Mouse (Mus musculus): ENCODE measurements around the gene Naa40. TPM values are rescaled to one million over a fixed set of nuclear protein-coding genes. Genes with fewer than 3 reads are reported as not detected.

Gene Naa40
- 33.1 and 34.2 TPM in 2 replicates for total RNA-seq (2021)
- long read RNA-seq, full-length matches to known transcripts, result 5 of 9 reads
- long read RNA-seq, partial matches to known transcripts, result 1 of 9 reads
- long read RNA-seq, other reads (novel, unspliced or antisense), result 3 of 9 reads

- DNase-seq, result peak; percentile 93
These were observed at the start of gene Naa40 for GRCm38 (mm10) chr19:7240782-7241690. Gene Naa40 (minus strand): TSS chr19:7241183.

- DNase-seq, result no peak
These were observed 48.8 kb upstream of the Naa40 start for GRCm38 (mm10) chr19:7289767-7290166.

- no peak for DNase-seq
These were observed 47.3 kb upstream of the Naa40 start for GRCm38 (mm10) chr19:7288288-7288687.

GRCm38 (mm10) chr19:7286563-7287315 lies 45.8 kb upstream of the Naa40 start:
- DNase-seq, result no peak

GRCm38 (mm10) chr19:7280557-7281330 lies 39.8 kb upstream of the Naa40 start:
- DNase-seq, result no peak

GRCm38 (mm10) chr19:7279114-7279513 lies 38.1 kb upstream of the Naa40 start:
- DNase-seq, result no peak

- no peak for DNase-seq
These were observed 37.4 kb upstream of the Naa40 start for GRCm38 (mm10) chr19:7278200-7278906.

- DNase-seq, result no peak
These were observed 35.8 kb upstream of the Naa40 start for GRCm38 (mm10) chr19:7276796-7277195.

GRCm38 (mm10) chr19:7276053-7276659 lies 35.2 kb upstream of the Naa40 start:
- DNase-seq, result no peak

GRCm38 (mm10) chr19:7275131-7275789 lies 34.3 kb upstream of the Naa40 start:
- peak; percentile 52 for DNase-seq

- DNase-seq, result no peak
These were observed 33.5 kb upstream of the Naa40 start for GRCm38 (mm10) chr19:7274326-7274990.

GRCm38 (mm10) chr19:7273486-7273885 lies 32.5 kb upstream of the Naa40 start:
- DNase-seq, result no peak

GRCm38 (mm10) chr19:7269290-7270044 lies 28.5 kb upstream of the Naa40 start:
- DNase-seq, result no peak

GRCm38 (mm10) chr19:7268722-7269090 lies 27.7 kb upstream of the Naa40 start:
- DNase-seq, result peak; percentile 78

GRCm38 (mm10) chr19:7267781-7268721 lies 27.1 kb upstream of the Naa40 start:
- DNase-seq, result peak; percentile 82

GRCm38 (mm10) chr19:7267091-7267741 lies 26.2 kb upstream of the Naa40 start, which contains the start of gene Rcor2:
Gene Rcor2 (plus strand): TSS chr19:7267325.
- peak; percentile 79 for DNase-seq

GRCm38 (mm10) chr19:7266421-7266831 lies 25.4 kb upstream of the Naa40 start:
- no peak for DNase-seq
